Mouse (Mus musculus): ENCODE measurements around the gene Cd300ld3. TPM values are rescaled to one million over a fixed set of nuclear protein-coding genes. Genes with fewer than 3 reads are reported as not detected.

Gene Cd300ld3
- polyA plus RNA-seq, 1 experiment from 2014 or later = not detected

DNA sequence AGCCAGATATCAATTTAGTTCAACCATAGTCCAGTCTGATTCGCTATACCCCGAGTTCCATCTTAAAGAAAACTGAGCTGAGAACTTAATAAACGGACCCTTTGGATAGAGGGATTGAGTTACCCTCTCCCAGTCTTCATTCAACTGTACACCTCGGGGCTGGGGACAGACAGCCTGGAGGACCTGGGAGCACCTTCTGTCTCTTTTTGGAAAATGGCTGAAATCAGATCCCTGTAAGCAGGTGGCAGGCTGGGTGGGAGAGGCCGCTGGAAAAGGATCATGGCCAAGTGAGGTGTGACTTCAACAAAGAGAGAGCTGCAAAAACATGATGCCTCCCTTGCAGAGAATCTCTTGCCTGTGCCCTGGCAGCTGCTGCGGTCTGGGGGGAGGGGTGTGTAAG lies 34.0 kb upstream of the Cd300ld3 start:
- ATAC-seq (replicated peaks; ENCODE audit: low FRiP score) (no peak), DNase-seq (ENCODE audit: low spot score) (no peak)
- Histone ChIP-seq H3K9ac (ENCODE audit: low read length) (no peak overlapping the region), H3K36me3 (ENCODE audit: control insufficient read depth, insufficient read depth, low read length) (no peaks in the 10 kb centered on the region), H3K27ac (ENCODE audit: low read depth, low read length) (no peak overlapping the region), H3K4me1 (replicated peaks; ENCODE audit: control insufficient read depth, insufficient read depth, low read length) (0 out of 2 replicates have a peak, but pooled peaks cover 5% of the 10 kb centered on the region), H3K4me2 (ENCODE audit: low read depth, low read length, severe bottlenecking) (no peak overlapping the region), H3K9me3 (ENCODE audit: control insufficient read depth, low read length) (no peaks in the 10 kb centered on the region), H3K27me3 (ENCODE audit: control insufficient read depth, insufficient read depth, low read length) (no peaks in the 10 kb centered on the region; the same call in 1 of the 2 replicates), H3K4me3 (ENCODE audit: low read depth, low read length) (no peak overlapping the region)
- 75% methylated on average over 6 of the region's 6 CpGs for WGBS

GRCm38 (mm10) chr11:115081373-115081772 lies 33.2 kb upstream of the Cd300ld3 start:
- Histone ChIP-seq H3K4me2 (ENCODE audit: low read depth, low read length, severe bottlenecking) (no peak overlapping the region), H3K27me3 (ENCODE audit: control insufficient read depth, insufficient read depth, low read length) (no peaks in the 10 kb centered on the region; the same call in 1 of the 2 replicates), H3K27ac (ENCODE audit: low read depth, low read length) (no peak overlapping the region), H3K36me3 (ENCODE audit: control insufficient read depth, insufficient read depth, low read length) (no peaks in the 10 kb centered on the region), H3K4me1 (replicated peaks; ENCODE audit: control insufficient read depth, insufficient read depth, low read length) (0 out of 2 replicates have a peak, but pooled peaks cover 5% of the 10 kb centered on the region), H3K9ac (ENCODE audit: low read length) (no peak overlapping the region), H3K4me3 (ENCODE audit: low read depth, low read length) (no peak overlapping the region), H3K9me3 (ENCODE audit: control insufficient read depth, low read length) (no peaks in the 10 kb centered on the region)
- ATAC-seq (replicated peaks; ENCODE audit: low FRiP score) = no peak
- WGBS = 71% methylated on average over 3 of the region's 3 CpGs
- no peak for DNase-seq (ENCODE audit: low spot score)

- H3K4me2 ChIP-seq (ENCODE audit: low read depth, low read length, severe bottlenecking) = no peak overlapping the region
- no peak overlapping the region for H3K4me3 ChIP-seq (ENCODE audit: low read depth, low read length)
- peak; percentile 72 for DNase-seq (ENCODE audit: low spot score)
- no peaks in the 10 kb centered on the region; the same call in 1 of the 2 replicates for H3K27me3 ChIP-seq (ENCODE audit: control insufficient read depth, insufficient read depth, low read length)
- no peak overlapping the region for H3K27ac ChIP-seq (ENCODE audit: low read depth, low read length)
- no peak for ATAC-seq (replicated peaks; ENCODE audit: low FRiP score)
- H3K9me3 ChIP-seq (ENCODE audit: control insufficient read depth, low read length) = no peaks in the 10 kb centered on the region
- no peaks in the 10 kb centered on the region for H3K36me3 ChIP-seq (ENCODE audit: control insufficient read depth, insufficient read depth, low read length)
- H3K9ac ChIP-seq (ENCODE audit: low read length) = no peak overlapping the region
- H3K4me1 ChIP-seq (replicated peaks; ENCODE audit: control insufficient read depth, insufficient read depth, low read length) = 0 out of 2 replicates have a peak, but pooled peaks cover 5% of the 10 kb centered on the region
- WGBS = 40% methylated on average over 13 of the region's 13 CpGs
These were observed 32.7 kb upstream of the Cd300ld3 start for GRCm38 (mm10) chr11:115080886-115081285.

DNA sequence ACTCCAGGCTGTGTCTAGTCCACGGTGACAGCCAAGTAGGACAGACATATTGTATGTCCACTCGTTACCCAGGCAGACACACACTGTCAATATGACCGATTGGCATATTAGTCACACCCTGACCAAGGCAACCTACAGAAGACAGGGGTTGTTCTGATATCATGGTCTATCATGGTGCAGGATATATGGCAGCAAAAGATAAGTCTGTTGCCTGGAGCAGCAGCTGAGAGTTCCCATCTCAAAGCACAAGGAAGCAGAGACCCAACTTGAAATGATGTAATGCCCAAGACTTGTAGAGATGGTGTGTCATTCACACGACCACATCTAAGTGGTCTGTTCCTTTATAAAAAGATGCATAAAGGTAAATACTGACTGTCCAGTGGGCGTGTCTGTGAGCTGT lies 30.5 kb upstream of the Cd300ld3 start:
- Histone ChIP-seq H3K27ac (ENCODE audit: low read depth, low read length) (no peak overlapping the region), H3K9me3 (ENCODE audit: control insufficient read depth, low read length) (no peaks in the 10 kb centered on the region), H3K9ac (ENCODE audit: low read length) (no peak overlapping the region), H3K27me3 (ENCODE audit: control insufficient read depth, insufficient read depth, low read length) (no peaks in the 10 kb centered on the region), H3K36me3 (ENCODE audit: control insufficient read depth, insufficient read depth, low read length) (no peaks in the 10 kb centered on the region), H3K4me1 (replicated peaks; ENCODE audit: control insufficient read depth, insufficient read depth, low read length) (no peaks in the 10 kb centered on the region), H3K4me2 (ENCODE audit: low read depth, low read length, severe bottlenecking) (no peak overlapping the region), H3K4me3 (ENCODE audit: low read depth, low read length) (no peak overlapping the region)
- 88% methylated on average over 5 of the region's 5 CpGs for WGBS
- no peak for DNase-seq (ENCODE audit: low spot score)
- ATAC-seq (replicated peaks; ENCODE audit: low FRiP score) = no peak

DNA sequence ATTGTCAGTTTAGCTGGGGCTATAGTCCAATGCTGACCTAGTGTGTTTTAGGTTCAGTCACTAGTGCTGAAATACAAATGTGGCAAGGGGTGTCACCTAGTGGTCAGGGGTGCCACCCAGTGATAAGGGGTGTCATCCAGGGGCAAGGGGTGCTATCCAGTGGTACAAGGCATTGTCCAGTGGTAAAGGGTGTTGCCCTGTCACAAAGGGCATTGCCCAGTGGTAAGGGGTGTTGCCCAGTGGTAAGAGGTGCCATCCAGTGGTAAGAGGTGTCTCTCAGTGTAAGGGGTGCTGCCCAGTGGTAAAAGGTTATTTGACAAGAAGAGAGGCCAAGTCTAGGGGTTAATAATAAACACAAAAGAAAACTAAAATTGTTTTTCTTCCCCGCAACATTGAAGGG lies 29.2 kb upstream of the Cd300ld3 start:
- WGBS = 100% methylated on average over 1 of the region's 1 CpGs
- no peak overlapping the region for H3K4me3 ChIP-seq (ENCODE audit: low read depth, low read length)
- H3K4me2 ChIP-seq (ENCODE audit: low read depth, low read length, severe bottlenecking) = no peak overlapping the region
- no peaks in the 10 kb centered on the region for H3K27me3 ChIP-seq (ENCODE audit: control insufficient read depth, insufficient read depth, low read length)
- no peaks in the 10 kb centered on the region for H3K4me1 ChIP-seq (replicated peaks; ENCODE audit: control insufficient read depth, insufficient read depth, low read length)
- no peak overlapping the region for H3K9ac ChIP-seq (ENCODE audit: low read length)
- DNase-seq (ENCODE audit: low spot score) (no peak), ATAC-seq (replicated peaks; ENCODE audit: low FRiP score) (no peak)
- no peak overlapping the region for H3K27ac ChIP-seq (ENCODE audit: low read depth, low read length)
- no peaks in the 10 kb centered on the region for H3K36me3 ChIP-seq (ENCODE audit: control insufficient read depth, insufficient read depth, low read length)
- H3K9me3 ChIP-seq (ENCODE audit: control insufficient read depth, low read length) = no peaks in the 10 kb centered on the region

DNA sequence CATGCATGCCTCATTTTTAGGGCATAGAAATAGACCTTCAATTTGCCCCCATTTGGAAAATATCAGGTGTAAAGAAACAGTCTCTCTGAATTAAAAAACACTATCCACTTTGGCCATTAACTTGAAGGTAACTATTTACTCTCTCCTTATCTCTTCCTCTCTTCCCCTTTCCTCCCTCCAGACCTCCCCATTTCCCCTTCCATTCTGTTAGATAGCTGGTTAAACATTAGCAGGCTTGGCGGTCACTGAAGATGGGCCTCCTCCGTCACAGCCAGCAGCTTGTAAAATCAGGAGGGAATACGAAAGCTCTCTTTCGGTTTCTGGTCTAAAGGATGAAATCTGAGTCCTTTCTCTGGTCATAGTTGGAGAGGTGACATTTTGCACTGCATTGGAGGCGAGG lies 27.6 kb upstream of the Cd300ld3 start:
- ATAC-seq (replicated peaks; ENCODE audit: low FRiP score) (no peak), DNase-seq (ENCODE audit: low spot score) (no peak)
- H3K9ac ChIP-seq (ENCODE audit: low read length) = no peak overlapping the region
- H3K36me3 ChIP-seq (ENCODE audit: control insufficient read depth, insufficient read depth, low read length) = no peaks in the 10 kb centered on the region
- WGBS = 79% methylated on average over 5 of the region's 5 CpGs
- no peak overlapping the region for H3K4me3 ChIP-seq (ENCODE audit: low read depth, low read length)
- peaks cover 7% of the 10 kb centered on the region; the same call in 1 of the 2 replicates for H3K4me1 ChIP-seq (replicated peaks; ENCODE audit: control insufficient read depth, insufficient read depth, low read length)
- no peak overlapping the region for H3K4me2 ChIP-seq (ENCODE audit: low read depth, low read length, severe bottlenecking)
- no peak overlapping the region for H3K27ac ChIP-seq (ENCODE audit: low read depth, low read length)
- H3K27me3 ChIP-seq (ENCODE audit: control insufficient read depth, insufficient read depth, low read length) = no peaks in the 10 kb centered on the region
- H3K9me3 ChIP-seq (ENCODE audit: control insufficient read depth, low read length) = no peaks in the 10 kb centered on the region

- H3K27ac ChIP-seq (ENCODE audit: low read depth, low read length) = no peak overlapping the region
- 87% methylated on average over 7 of the region's 7 CpGs for WGBS
- no peak overlapping the region for H3K4me2 ChIP-seq (ENCODE audit: low read depth, low read length, severe bottlenecking)
- H3K9ac ChIP-seq (ENCODE audit: low read length) = no peak overlapping the region
- no peaks in the 10 kb centered on the region for H3K9me3 ChIP-seq (ENCODE audit: control insufficient read depth, low read length)
- H3K4me3 ChIP-seq (ENCODE audit: low read depth, low read length) = no peak overlapping the region
- DNase-seq (ENCODE audit: low spot score) = no peak
- peaks cover 7% of the 10 kb centered on the region; the same call in 1 of the 2 replicates for H3K4me1 ChIP-seq (replicated peaks; ENCODE audit: control insufficient read depth, insufficient read depth, low read length)
- H3K36me3 ChIP-seq (ENCODE audit: control insufficient read depth, insufficient read depth, low read length) = no peaks in the 10 kb centered on the region
- no peak for ATAC-seq (replicated peaks; ENCODE audit: low FRiP score)
- no peaks in the 10 kb centered on the region for H3K27me3 ChIP-seq (ENCODE audit: control insufficient read depth, insufficient read depth, low read length)
These were observed 27.2 kb upstream of the Cd300ld3 start for GRCm38 (mm10) chr11:115075407-115075806.

DNA sequence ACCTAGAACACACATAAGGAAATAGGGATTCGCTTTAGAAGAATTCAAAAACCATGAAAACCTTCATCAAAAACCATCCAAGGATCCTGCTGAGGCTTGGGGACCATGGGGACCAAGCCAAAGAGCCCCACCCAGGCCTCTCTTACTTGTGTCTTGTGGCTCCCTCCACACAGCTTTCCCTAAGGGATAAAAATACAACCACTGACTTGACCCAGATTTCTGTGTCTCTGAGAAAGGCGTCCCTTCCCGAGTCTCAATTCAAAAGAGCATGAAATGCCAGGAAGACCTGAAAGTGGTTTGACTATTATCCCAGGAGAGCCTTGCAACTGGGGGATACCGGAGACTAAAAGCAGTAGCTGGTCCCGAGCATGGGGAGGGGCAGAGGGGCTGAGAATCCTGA lies 24.8 kb upstream of the Cd300ld3 start:
- peaks cover 7% of the 10 kb centered on the region; the same call in 1 of the 2 replicates for H3K4me1 ChIP-seq (replicated peaks; ENCODE audit: control insufficient read depth, insufficient read depth, low read length)
- H3K27ac ChIP-seq (ENCODE audit: low read depth, low read length) = no peak overlapping the region
- no peak overlapping the region for H3K9ac ChIP-seq (ENCODE audit: low read length)
- no peaks in the 10 kb centered on the region for H3K36me3 ChIP-seq (ENCODE audit: control insufficient read depth, insufficient read depth, low read length)
- H3K4me2 ChIP-seq (ENCODE audit: low read depth, low read length, severe bottlenecking) = no peak overlapping the region
- no peaks in the 10 kb centered on the region for H3K9me3 ChIP-seq (ENCODE audit: control insufficient read depth, low read length)
- WGBS = 68% methylated on average over 5 of the region's 5 CpGs
- H3K27me3 ChIP-seq (ENCODE audit: control insufficient read depth, insufficient read depth, low read length) = no peaks in the 10 kb centered on the region
- H3K4me3 ChIP-seq (ENCODE audit: low read depth, low read length) = no peak overlapping the region
- DNase-seq (ENCODE audit: low spot score) (no peak), ATAC-seq (replicated peaks; ENCODE audit: low FRiP score) (no peak)

- H3K9me3 ChIP-seq (ENCODE audit: control insufficient read depth, low read length) = no peaks in the 10 kb centered on the region
- H3K4me3 ChIP-seq (ENCODE audit: low read depth, low read length) = no peak overlapping the region
- H3K36me3 ChIP-seq (ENCODE audit: control insufficient read depth, insufficient read depth, low read length) = no peaks in the 10 kb centered on the region
- no peak overlapping the region; the same call in 1 of the 2 replicates for H3K9ac ChIP-seq (ENCODE audit: low read length)
- H3K4me1 ChIP-seq (replicated peaks; ENCODE audit: control insufficient read depth, insufficient read depth, low read length) = peaks cover 7% of the 10 kb centered on the region; the same call in 1 of the 2 replicates
- H3K27ac ChIP-seq (ENCODE audit: low read depth, low read length) = no peak overlapping the region
- no peaks in the 10 kb centered on the region for H3K27me3 ChIP-seq (ENCODE audit: control insufficient read depth, insufficient read depth, low read length)
- DNase-seq (ENCODE audit: low spot score) = no peak
- H3K4me2 ChIP-seq (ENCODE audit: low read depth, low read length, severe bottlenecking) = peak overlapping the region; percentile 3; the same call in 1 of the 2 replicates
- ATAC-seq (replicated peaks; ENCODE audit: low FRiP score) = no peak
- WGBS = 21% methylated on average over 14 of the region's 14 CpGs
These were observed 23.6 kb upstream of the Cd300ld3 start for GRCm38 (mm10) chr11:115071631-115072294.
